Mouse (Mus musculus): Measurements from ENCODE around the gene Pou3f1.

Gene Pou3f1

DNA sequence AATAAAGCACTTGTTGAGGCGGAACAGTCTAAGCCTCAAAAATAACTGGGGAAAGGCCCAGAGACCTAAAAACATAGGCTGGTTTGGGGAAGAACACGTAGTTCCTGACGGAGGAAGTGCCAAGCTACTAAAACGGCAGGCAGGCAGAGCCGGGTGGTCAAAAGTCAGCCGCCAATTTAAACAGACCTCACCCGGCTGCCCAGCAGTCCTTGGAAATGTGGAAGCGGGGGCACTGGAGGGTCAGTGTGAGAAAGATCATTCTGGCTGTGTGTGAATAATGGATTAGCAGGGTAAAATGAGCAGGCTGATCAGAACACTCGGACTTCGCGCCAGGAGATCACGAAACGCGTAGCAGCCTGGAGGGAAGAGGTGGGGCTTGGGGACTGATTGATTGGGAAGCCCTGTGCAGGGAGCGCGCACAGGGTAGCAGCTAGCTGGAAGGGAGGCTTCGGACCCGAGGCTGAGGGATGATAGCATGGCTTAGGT lies 53.4 kb downstream of the Pou3f1 start:
- DNase-seq (ENCODE audit: low read depth, low spot score): no peak

Measured in c-Kit-negative CD71-positive TER-119-positive erythroid progenitor cells, embryonic 14.5 days (primary cell).